Mouse (Mus musculus): ENCODE results near the gene 4930513O06Rik. TPM values are rescaled to one million over a fixed set of nuclear protein-coding genes. Genes with fewer than 3 reads are reported as not detected.

4930513O06Rik gene
- polyA plus RNA-seq (2016; fragmentation: Nextera tagmentation; extraction: Ambion mirVana), result not detected in 2 replicates

DNA sequence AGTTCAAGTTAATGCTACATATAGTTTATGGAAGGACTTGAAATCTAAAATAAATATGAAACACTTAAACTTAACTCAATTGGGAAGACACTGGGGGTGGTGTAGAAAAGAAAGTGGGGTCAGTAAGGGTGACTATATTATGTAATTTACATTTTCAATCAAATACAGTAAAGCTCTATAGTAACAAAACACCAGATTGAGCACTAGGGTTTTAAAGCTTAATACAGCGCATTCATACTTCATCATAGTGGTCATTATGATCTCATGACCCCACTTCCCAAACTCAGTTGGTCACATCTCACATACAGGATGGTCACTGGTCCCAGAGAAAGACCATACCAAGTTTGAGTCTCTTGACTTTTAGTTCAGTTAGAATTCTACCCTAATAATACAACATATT, at the start of gene 4930513O06Rik:
Gene 4930513O06Rik, plus strand, starts transcription at position 301 of the 400 bp plus-strand sequence.
- no peak within 1 kb of the TSS for H3K4me3 ChIP-seq
- H3K36me3 ChIP-seq, result no peaks in the 10 kb centered on the region
- H3K27ac ChIP-seq, result no peak within 1 kb of the TSS
- DNase-seq (ENCODE audit: low spot score), result no peak
- no peaks in the 10 kb centered on the region for H3K9me3 ChIP-seq (replicated peaks)
- WGBS, result 91% methylated on average over 1 of the region's 1 CpGs
- peaks cover 34% of the 10 kb centered on the region for H3K27me3 ChIP-seq (ENCODE audit: low read depth, poor library complexity, severe bottlenecking)
- H3K4me1 ChIP-seq, result no peaks in the 10 kb centered on the region

DNA sequence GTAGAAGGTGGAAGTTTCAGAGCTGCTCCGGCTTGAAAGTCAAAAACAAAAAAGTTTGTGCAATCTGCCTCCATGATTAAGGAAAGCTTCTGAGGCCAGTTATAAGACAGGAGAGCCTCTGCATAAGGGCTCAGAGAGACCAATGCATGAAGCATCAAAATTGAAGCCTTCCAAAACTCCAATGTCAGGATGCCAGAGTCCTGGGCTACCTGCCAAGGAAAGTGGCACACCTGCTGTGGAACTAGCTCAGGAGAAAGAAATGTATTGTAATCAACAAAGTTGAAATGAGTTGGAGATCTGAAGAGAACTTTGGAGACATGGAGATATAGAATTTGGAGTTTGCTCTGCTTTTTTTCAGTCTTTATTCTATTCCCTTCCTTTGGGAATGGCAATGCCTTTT, 48.4 kb upstream of the 4930513O06Rik start:
- no peaks in the 10 kb centered on the region for H3K9me3 ChIP-seq (replicated peaks)
- WGBS, result 80% methylated on average over 1 of the region's 1 CpGs
- H3K4me3 ChIP-seq, result no peak overlapping the region
- H3K27me3 ChIP-seq (ENCODE audit: low read depth, poor library complexity, severe bottlenecking), result peaks cover 45% of the 10 kb centered on the region
- H3K36me3 ChIP-seq, result no peaks in the 10 kb centered on the region
- no peak overlapping the region for H3K27ac ChIP-seq
- H3K4me1 ChIP-seq, result no peaks in the 10 kb centered on the region
- no peak for DNase-seq (ENCODE audit: low spot score)

DNA sequence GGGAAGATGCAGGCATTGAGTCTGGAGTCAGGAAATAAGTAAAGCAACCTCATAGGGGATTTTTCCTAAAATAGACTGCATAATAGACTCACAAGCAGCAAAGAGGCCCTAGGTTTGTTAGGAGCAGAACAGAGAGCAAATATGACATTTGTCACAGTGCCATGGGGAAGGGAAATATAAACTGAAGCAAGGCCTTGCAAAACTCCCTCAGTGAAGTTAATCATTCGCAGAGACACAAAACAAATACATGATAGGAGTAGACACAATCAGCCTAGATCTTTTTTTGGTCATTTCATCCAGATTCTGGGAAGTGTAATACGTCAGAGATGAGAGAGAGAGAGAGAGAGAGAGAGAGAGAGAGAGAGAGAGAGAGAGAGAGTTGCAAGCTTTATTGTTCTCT, 46.7 kb upstream of the 4930513O06Rik start:
- WGBS, result 79% methylated on average over 2 of the region's 2 CpGs
- no peak overlapping the region for H3K27ac ChIP-seq
- DNase-seq (ENCODE audit: low spot score), result no peak
- H3K4me1 ChIP-seq, result no peaks in the 10 kb centered on the region
- no peak overlapping the region for H3K4me3 ChIP-seq
- H3K27me3 ChIP-seq (ENCODE audit: low read depth, poor library complexity, severe bottlenecking), result peaks cover 45% of the 10 kb centered on the region
- no peaks in the 10 kb centered on the region for H3K36me3 ChIP-seq
- H3K9me3 ChIP-seq (replicated peaks), result no peaks in the 10 kb centered on the region

DNA sequence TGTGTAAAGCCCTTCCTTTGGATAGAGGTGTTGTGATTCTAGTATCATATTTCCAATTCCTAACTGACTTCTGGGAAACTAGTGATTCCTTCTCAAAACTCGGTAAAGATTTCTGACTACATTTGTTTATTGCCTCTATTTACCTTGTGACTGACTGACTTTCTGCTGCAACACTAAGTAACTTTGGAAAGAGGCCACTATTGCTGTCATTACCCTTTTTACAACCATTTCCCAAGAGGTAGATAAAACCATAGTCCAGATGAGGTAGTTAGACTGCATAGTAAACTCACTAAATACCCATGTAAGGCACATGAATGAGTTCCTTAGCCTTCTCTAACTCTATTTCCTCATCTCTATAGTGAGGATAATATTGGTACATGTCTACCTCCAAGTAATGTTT, 44.9 kb upstream of the 4930513O06Rik start:
- H3K27ac ChIP-seq, result no peak overlapping the region
- no peak for DNase-seq (ENCODE audit: low spot score)
- 73% methylated on average over 1 of the region's 1 CpGs for WGBS

DNA sequence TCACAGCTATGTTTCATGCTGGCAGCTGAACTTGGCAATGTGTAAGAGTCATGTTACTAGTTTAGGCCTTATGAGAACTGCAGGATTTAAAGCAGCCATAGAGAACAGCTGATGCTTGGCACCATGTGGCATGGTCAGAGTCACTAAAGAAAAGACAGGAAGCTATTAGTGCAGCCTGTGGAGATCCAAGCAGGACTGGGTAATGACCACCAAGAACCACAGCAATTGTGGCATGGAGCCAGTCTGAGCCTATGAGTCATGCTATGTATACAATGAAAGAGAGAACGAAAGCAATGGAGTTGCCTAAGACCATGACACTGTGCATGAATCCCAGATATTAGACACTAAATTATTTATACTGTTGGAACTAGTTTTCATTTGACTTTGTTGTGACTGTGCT, 34.1 kb upstream of the 4930513O06Rik start:
- no peaks in the 10 kb centered on the region for H3K4me1 ChIP-seq
- no peak overlapping the region for H3K4me3 ChIP-seq
- no peaks in the 10 kb centered on the region for H3K9me3 ChIP-seq (replicated peaks)
- no peak for DNase-seq (ENCODE audit: low spot score)
- H3K27me3 ChIP-seq (ENCODE audit: low read depth, poor library complexity, severe bottlenecking), result peaks cover 29% of the 10 kb centered on the region
- WGBS, result 78% methylated on average over 1 of the region's 1 CpGs
- no peaks in the 10 kb centered on the region for H3K36me3 ChIP-seq
- no peak overlapping the region for H3K27ac ChIP-seq

More for the DNA sequence above, 44.9 kb upstream of the 4930513O06Rik start:
- Histone ChIP-seq H3K9me3 (replicated peaks) (no peaks in the 10 kb centered on the region), H3K27me3 (ENCODE audit: low read depth, poor library complexity, severe bottlenecking) (peaks cover 42% of the 10 kb centered on the region), H3K36me3 (no peaks in the 10 kb centered on the region), H3K4me1 (no peaks in the 10 kb centered on the region), H3K4me3 (no peak overlapping the region)

DNA sequence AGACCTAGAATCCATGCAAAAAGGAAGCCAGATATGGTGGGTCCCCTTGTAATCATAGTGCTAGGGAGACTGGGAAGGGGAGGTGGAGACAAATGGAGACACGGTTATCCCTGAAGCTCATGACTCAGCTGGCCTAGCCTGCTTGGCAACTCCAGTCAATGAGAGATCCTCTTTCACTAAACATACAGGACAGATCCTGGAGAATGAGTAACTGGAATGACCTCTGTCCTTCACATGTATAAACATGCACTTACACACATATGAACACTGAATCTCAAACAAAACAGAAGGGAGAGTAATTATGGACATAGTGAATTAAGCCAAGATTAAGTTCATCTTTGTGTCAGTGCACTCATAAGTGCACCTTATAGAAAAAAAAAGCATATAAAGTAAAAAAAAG, 32.9 kb upstream of the 4930513O06Rik start:
- Histone ChIP-seq H3K4me1 (no peaks in the 10 kb centered on the region), H3K36me3 (no peaks in the 10 kb centered on the region), H3K27ac (no peak overlapping the region), H3K9me3 (replicated peaks) (no peaks in the 10 kb centered on the region), H3K27me3 (ENCODE audit: low read depth, poor library complexity, severe bottlenecking) (peaks cover 36% of the 10 kb centered on the region), H3K4me3 (no peak overlapping the region)
- 88% methylated on average over 1 of the region's 1 CpGs for WGBS
- DNase-seq (ENCODE audit: low spot score), result no peak

DNA sequence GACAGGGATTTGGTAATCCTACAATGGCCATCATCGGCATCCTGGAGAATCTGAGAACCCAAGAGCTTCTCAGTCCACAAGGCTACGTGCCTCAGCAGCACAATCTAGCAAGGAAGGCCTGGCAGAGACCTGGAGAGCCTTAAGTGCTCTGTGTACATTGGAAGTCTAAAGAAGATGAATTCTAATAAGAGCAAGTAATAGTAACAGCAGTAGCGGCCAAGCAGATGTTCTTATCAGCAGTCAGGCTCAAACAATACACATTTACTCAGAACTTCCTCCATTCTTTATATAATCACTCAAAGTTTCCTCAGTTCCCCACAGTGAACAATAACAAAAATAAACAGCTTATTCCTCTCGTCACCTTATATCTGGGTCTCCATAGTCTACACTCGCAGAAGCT, 22.0 kb upstream of the 4930513O06Rik start:
- Histone ChIP-seq H3K36me3 (no peaks in the 10 kb centered on the region), H3K4me3 (no peak overlapping the region), H3K27me3 (ENCODE audit: low read depth, poor library complexity, severe bottlenecking) (peaks cover 11% of the 10 kb centered on the region), H3K9me3 (replicated peaks) (no peaks in the 10 kb centered on the region), H3K4me1 (no peaks in the 10 kb centered on the region), H3K27ac (no peak overlapping the region)
- WGBS, result 84% methylated on average over 5 of the region's 5 CpGs
- no peak for DNase-seq (ENCODE audit: low spot score)

DNA sequence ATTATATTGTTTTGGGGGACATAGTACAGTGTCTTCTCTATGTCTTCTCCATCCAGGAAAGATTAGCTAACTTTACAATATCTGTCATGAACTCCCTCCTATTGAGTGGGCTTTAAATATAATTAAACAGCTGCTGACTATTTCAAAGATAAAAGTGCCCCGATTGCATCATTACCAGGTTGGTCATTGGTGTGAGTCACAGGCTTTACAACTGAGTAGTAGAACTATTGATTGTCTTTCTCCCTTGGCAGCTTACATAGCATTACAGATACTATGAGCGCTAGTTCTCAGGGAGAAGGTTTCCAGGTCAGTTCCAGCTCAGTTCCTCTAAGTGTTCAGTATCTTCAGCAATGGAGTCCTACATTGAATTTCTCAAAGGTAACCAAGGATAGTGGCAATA, 7.5 kb upstream of the 4930513O06Rik start:
- no peak for DNase-seq (ENCODE audit: low spot score)
- WGBS, result 95% methylated on average over 2 of the region's 2 CpGs

DNA sequence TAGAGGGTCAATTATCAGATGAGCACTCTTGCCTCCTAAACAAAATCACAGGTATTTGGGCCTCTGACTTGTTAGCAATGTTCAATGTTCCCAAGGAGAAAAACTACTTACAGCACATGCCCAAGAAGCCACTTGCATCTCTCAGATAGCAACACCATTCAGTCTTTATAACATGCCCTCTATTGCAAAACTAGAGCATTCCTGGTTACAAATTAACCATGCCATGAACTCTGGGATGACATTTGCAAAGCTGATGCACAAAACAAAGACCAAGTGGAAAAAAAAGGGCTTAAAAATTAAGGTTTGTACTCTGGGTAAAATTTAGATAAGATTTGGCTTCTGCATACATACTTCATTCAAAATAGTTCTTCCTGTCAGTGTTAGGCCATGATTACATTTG, 966 bp upstream of the 4930513O06Rik start, which contains the start of gene Serpina7:
Gene Serpina7, minus strand, starts transcription at position 160 of the 400 bp plus-strand sequence.
- Histone ChIP-seq H3K27ac (no peak within 1 kb of the TSS), H3K27me3 (ENCODE audit: low read depth, poor library complexity, severe bottlenecking) (peaks cover 29% of the 10 kb centered on the region), H3K4me1 (no peaks in the 10 kb centered on the region), H3K36me3 (no peaks in the 10 kb centered on the region), H3K9me3 (replicated peaks) (no peaks in the 10 kb centered on the region), H3K4me3 (no peak within 1 kb of the TSS)
- no peak for DNase-seq (ENCODE audit: low spot score)

More for the DNA sequence above, 7.5 kb upstream of the 4930513O06Rik start:
- Histone ChIP-seq H3K27ac (no peak overlapping the region), H3K36me3 (no peaks in the 10 kb centered on the region), H3K4me3 (no peak overlapping the region), H3K9me3 (replicated peaks) (no peaks in the 10 kb centered on the region), H3K27me3 (ENCODE audit: low read depth, poor library complexity, severe bottlenecking) (peaks cover 23% of the 10 kb centered on the region), H3K4me1 (no peaks in the 10 kb centered on the region)

DNA sequence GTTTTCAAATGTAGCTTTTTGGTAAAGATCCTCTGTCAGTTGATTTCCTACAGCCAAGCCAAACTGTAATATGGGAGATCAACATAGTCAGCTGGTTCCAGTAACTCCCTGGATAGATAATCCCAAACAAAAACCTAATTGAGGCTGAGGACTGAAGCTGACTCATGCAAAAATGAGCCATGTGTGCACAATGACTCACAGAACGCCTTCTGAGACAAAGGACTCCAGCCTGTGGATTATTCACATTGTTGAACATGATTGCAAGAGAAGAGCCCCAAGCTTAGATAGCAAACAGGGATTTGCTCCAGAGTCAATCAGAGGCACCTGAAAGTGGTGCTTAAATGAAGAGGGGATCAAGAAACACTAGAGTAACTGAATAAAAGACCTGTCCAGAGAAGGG, 11.2 kb downstream of the 4930513O06Rik start:
- H3K27ac ChIP-seq, result no peak overlapping the region
- WGBS, result 81% methylated on average over 1 of the region's 1 CpGs

DNA sequence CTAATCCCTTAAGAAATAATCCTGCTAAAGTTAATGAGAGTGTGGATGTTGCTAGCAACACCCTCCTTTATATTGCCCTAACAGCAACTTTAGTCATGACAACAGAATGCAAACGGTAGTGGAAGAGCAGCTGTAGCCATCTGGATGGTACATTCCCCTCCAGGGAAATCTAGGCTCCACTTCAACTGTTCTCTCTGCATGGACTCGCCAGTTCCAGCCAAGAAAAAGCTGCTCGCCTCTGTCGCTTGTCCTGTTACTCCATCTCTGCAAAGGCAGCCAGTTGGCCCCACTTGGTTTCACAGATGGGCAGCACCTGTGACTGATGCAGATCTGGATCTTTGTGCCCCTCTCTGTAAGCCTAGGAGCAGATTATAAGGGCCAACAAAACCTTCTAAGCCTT, 48.0 kb downstream of the 4930513O06Rik start:
- Histone ChIP-seq H3K36me3 (no peaks in the 10 kb centered on the region), H3K27ac (no peak overlapping the region), H3K4me1 (no peaks in the 10 kb centered on the region), H3K9me3 (replicated peaks) (no peaks in the 10 kb centered on the region), H3K27me3 (ENCODE audit: low read depth, poor library complexity, severe bottlenecking) (peaks cover 30% of the 10 kb centered on the region), H3K4me3 (no peak overlapping the region)
- 59% methylated on average over 4 of the region's 4 CpGs for WGBS
- no peak for DNase-seq (ENCODE audit: low spot score)

More for the DNA sequence above, 11.2 kb downstream of the 4930513O06Rik start:
- Histone ChIP-seq H3K36me3 (no peaks in the 10 kb centered on the region), H3K27me3 (ENCODE audit: low read depth, poor library complexity, severe bottlenecking) (peaks cover 25% of the 10 kb centered on the region), H3K4me3 (no peak overlapping the region), H3K9me3 (replicated peaks) (no peaks in the 10 kb centered on the region), H3K4me1 (no peaks in the 10 kb centered on the region)
- no peak for DNase-seq (ENCODE audit: low spot score)

Other genes starting within 250 kb of the 4930513O06Rik start
- 9.3 and 16.1 TPM in 2 replicates for gene Nrk, start 171.8 kb upstream of the 4930513O06Rik start, polyA plus RNA-seq (2016; fragmentation: Nextera tagmentation; extraction: Ambion mirVana)
- gene Serpina7, start 1.0 kb upstream of the 4930513O06Rik start, polyA plus RNA-seq (2016; fragmentation: Nextera tagmentation; extraction: Ambion mirVana), result 0.14 TPM in 1 of 2 replicates, not detected in the other
- 0.14 TPM in 1 of 2 replicates, not detected in the other for gene 4933428M09Rik, start 93.0 kb downstream of the 4930513O06Rik start, polyA plus RNA-seq (2016; fragmentation: Nextera tagmentation; extraction: Ambion mirVana)
- gene Mum1l1, start 123.8 kb downstream of the 4930513O06Rik start, polyA plus RNA-seq (2016; fragmentation: Nextera tagmentation; extraction: Ambion mirVana), result 35.3 and 35.7 TPM in 2 replicates
- gene Trap1a, start 247.4 kb downstream of the 4930513O06Rik start, polyA plus RNA-seq (2016; fragmentation: Nextera tagmentation; extraction: Ambion mirVana), result not detected in 2 replicates

Data from limb, embryonic 10.5 days (tissue).